Mouse (Mus musculus): ENCODE measurements at regions not wholly inside any gene's neighbourhood (a gene's known extent, or its start where the extent isn't known, plus 50 kb on each side); places are given as distances from the start of the nearest gene placed in this dataset.
A peak's percentile ranks its signal among the peaks of the same experiment; 100 is the strongest.

- peak; percentile 15 for DNase-seq (ENCODE audit: low read depth, low spot score)
These were observed 164.5 kb downstream of the Gm765 start for GRCm38 (mm10) chr6:98178005-98178404.

DNA sequence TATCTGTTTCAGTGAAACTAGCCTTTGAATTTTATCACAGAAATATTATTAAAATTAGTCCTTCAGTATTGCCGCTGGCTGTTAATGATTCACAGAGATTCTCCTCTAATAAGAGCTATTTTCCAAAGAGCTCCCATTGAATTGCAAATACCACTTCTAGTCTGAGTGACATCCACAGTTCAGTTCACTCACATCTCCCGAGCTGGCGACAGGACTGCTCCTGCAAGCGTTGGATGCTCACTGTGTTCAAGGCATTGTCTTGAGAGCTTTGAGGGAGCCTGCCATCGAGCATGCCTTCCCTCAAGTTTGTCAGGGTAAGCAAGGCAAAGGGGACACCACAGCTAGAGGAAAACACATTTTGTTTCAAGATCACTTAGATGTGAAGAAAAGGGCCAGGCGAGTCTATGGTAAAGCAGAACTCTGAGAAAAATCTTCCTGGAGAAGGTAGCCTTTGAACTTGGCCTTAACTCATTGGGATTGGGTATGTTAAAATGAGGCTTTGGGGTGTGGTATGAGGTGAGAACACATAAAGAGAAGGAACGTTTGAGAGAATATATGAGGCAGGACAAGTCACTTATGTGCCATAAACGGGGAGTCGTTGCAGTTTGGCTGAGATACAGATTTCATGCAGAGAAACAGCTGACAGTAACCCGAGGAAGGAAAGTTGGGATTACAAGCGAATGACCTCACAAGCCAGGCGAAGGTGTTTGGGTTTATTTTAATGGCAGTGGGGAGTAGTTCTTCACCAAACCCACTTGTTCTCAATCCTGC lies 193.3 kb downstream of the Gm765 start:
- DNase-seq (ENCODE audit: low read depth, low spot score): peak; percentile 25

- DNase-seq (ENCODE audit: low read depth, low spot score): peak; percentile 21
These were observed 194.7 kb downstream of the Gm765 start for GRCm38 (mm10) chr6:98147855-98148254.

DNA sequence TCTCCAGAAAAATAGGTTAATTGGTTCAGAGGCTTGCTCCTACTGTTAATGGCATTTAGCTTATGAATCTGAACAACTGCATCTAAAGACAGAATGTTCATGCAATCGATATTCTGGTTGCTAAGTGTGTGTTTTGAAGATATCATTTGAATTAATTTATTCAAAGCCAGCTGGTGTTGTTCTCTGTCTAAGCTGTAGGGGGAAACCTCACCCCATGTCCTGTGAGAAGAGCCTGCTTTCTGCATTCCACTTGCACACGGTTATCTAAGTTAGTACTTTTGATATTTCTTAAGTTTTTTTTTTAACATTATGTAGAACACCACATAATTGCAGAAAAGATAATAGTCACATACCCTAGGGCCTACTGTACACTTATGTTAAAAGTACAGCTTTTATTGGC lies 209.6 kb downstream of the Gm765 start:
- peak; percentile 81 for DNase-seq (ENCODE audit: low read depth, low spot score)

DNA sequence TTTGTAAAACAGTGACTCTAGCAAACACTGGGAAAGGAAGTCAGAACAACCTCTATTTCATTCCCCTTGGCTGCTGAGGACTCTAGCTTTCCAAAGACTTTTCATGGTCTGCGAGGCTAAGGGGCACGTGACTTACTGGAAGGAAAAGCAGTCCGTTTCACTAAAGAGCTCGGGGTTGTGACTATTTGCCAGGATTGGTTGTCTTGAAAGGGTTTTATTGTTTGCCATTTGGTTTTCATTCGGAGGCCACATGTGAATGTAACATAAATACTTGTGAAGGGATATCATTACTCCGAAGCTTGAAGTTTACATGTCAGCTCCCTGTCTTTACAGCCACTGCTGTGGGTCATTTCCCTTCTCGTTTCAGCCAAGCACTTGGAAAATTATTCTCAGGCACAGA lies 217.1 kb downstream of the Gm765 start:
- no peak for DNase-seq (ENCODE audit: low read depth, low spot score)

DNA sequence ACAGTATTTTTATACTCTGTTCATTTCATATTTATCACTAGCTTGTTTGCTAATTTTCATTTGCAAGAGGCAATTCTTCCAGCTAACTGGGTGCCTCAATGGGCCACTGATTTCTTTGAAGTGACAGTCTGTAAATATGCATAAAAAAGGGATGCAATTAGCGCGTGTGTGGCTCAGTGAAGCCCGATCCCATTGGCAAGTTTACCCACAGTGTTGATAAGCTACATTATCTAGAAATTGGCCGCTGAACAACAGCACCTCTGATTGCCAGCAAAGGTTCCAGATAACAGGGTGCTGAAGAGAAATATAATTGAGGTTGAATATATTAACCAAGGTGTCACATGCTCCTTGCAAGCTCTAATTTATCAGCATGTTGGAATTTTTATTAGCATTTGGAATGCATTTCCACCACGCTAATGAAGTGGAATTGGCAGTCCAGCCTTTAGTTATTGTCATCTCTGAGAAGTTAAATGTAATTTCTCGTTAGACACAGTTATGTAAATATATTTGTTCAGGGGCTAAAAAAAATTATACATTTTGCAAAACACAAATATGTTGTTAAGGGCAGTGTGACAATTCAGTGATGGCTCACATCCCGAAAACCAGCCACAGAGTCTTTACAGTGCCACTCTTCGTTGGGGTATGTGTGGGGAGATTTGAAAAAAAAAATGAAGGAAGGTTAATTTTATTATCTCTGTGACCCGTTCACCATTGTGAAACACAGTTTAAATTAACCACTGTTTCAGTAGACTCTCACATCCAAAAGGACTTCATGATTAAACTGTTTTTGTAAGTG lies 224.0 kb downstream of the Gm765 start:
- no peak for DNase-seq (ENCODE audit: low read depth, low spot score)

DNA sequence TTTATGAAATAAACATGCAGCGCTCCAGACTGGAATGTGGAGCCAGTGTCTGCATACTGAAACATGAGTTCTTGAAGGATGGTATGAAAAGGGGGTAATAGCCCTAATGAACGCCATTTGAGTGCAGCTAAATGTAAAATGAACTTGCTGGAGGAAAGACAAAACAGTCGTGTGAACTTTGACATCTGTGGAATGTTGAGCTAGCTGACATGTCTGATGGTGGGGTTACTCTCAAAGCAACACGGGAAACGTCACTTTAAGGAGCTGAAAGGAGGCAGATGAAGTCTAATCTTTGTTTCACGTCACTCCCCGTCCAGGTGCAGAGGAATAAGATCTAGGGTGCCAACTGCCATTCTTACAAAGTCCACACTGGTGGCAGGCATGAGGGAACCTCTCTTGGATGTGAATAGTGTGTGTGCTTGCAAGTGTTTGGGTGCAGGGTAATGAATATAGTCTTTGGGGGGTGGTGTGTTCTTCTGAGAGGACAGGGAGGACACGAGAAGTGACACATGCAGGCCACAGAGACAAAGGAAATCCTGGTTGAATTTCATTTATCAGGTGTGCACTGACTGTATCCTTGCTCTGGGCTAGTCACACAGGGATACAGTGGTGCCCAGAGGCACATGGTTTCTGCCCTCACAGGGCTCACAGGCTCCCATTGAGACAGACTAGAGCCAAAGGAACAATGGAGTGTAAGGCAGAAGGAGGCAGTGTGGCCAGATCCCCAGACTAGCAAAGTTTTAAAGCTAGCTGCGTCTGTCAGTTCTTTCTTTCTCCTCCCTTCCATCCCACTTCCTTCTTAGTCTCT lies 228.0 kb downstream of the Gm765 start:
- no peak for DNase-seq (ENCODE audit: low read depth, low spot score)

GRCm38 (mm10) chr6:98113708-98114107 lies 228.8 kb downstream of the Gm765 start:
- no peak for DNase-seq (ENCODE audit: low read depth, low spot score)

DNA sequence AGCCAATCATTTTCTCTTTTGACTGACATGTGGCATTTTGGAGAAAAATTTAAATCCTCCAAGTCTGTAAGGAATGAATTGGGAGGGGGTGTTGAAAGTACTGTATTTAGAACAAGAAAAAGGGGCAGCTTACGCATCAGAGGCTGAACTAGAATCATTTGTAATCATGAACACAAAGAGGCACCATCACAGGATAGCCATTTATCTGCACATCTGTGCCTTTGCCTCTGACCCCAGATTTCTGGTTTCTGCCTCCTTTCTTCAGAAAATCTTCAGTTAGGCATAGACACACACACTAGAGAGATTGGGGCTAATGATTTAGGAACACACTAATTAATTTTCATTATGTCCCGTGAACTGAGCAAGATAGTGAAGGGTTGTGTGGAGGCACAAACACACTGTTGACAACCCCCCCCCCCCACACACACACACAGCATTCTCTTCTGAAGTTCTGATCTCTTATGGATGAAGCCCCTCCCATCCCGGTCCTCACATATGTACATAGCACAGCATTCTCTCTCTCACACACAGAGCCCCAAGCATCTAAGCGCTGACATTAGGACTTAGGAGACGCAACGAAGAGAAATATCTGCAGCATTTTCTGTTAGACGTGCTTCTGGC lies 229.9 kb downstream of the Gm765 start:
- DNase-seq (ENCODE audit: low read depth, low spot score): no peak

GRCm38 (mm10) chr6:98107123-98107522 lies 235.4 kb downstream of the Gm765 start:
- DNase-seq (ENCODE audit: low read depth, low spot score): no peak

- peak; percentile 90 for DNase-seq (ENCODE audit: low read depth, low spot score)
These were observed 237.1 kb downstream of the Gm765 start for GRCm38 (mm10) chr6:98105280-98106090.

- no peak for DNase-seq (ENCODE audit: low read depth, low spot score)
These were observed 238.1 kb downstream of the Gm765 start for GRCm38 (mm10) chr6:98104432-98104831.

DNA sequence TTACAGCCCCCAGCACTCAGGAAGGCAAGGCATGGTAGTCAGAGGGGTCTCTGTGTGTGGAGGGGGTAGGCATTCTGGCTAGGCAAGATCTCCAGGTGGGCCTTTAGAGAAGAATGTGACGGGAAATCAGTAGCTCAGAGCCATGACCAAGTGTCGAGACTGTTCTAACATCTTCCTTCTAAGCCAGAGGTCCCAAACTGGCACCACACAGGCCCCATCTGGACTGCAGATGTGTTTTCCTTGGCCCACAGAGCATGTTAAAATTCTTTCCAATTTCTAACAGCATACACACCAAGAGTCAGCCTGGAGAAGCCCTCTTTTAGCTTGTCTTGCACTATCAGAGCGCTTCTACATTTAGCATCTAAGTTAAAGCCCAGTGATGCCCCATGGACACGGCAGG lies 241.5 kb downstream of the Gm765 start:
- no peak for DNase-seq (ENCODE audit: low read depth, low spot score)

GRCm38 (mm10) chr6:98099126-98099525 lies 243.4 kb downstream of the Gm765 start:
- DNase-seq (ENCODE audit: low read depth, low spot score): peak; percentile 46

GRCm38 (mm10) chr6:98095243-98095642 lies 247.3 kb downstream of the Gm765 start:
- DNase-seq (ENCODE audit: low read depth, low spot score): no peak

DNA sequence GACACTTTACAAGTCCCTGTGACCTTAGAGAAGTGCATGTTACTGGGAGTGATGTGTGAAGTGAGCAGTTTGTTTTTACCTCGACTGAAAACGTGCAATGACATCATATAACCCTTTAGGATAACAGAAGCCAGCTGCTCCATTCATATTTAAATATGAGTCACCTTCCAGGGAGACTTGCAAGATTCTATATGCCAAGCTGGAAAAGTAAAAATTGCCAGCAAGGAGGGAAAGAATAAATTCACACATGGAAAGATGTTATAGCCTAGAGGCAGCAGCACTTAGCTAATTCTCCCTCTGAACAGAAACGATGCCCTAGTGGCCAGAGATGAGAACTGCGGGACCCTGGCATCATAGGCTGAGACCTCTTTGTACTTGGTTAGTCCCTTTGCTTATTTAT lies 253.4 kb downstream of the Gm765 start:
- DNase-seq (ENCODE audit: low read depth, low spot score): peak; percentile 73

DNA sequence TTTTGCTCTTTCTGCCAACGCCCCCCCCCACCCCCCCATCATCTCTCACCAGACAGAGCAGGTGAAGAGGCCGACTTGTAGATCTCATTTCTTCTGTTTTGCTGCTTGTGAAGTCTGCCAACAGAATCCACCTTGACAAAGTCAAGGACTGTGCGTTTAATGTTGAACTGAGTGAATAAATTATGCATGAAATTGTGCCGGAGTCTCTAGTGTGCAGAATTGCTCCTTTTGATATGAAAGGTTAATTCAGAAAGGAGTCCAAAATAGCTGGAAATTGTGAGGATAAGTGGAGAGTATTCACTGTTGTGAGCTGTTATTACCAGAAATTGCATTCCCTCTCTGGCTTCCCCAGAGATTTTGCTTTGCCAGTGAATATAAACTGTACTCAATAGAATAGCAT lies 262.5 kb downstream of the Gm765 start:
- DNase-seq (ENCODE audit: low read depth, low spot score): peak; percentile 17
